Mouse (Mus musculus): ENCODE measurements around the gene Teddm2.

DNA sequence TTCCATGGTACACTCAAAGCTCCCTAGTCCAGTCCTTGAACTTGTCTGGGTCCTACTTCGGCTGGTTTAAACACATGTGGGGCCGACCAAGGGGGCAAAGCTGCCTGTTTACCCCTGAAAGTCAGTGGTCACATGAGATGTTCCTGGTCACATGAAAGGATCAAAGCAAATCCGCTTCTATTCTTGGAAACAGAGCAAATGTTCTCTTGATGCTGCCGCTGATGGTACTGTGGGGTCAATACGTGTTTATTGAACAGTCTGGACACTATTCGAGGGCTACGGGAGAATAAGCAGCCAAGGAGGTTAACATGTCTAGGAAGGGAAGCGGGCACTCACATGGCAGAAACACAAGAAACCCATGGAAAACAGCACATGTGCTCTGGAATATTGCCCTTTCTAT, 2.8 kb downstream of the Teddm2 start:
- TF ChIP-seq POLR2A (IDR thresholded peaks at IDR 0.05; ENCODE audit: extremely low read depth, insufficient read depth, low read length) (no peak), CTCF (IDR thresholded peaks at IDR 0.05; ENCODE audit: extremely low read depth, insufficient read depth, low read length) (no peak)

Measured in cortical plate, adult 2 months (tissue).